Mouse (Mus musculus) liver, postnatal 0 days (tissue): ENCODE measurements around the gene Dyx1c1.

Source experiments
- CTCF ChIP-seq: sonication (generic); IDR thresholded peaks from 2 replicates; pipeline ENCODE4 v1.5.1; 2016; ENCODE audit warnings: antibody characterized with exemption, low read depth
- EP300 ChIP-seq: IDR thresholded peaks from 2 replicates; pipeline ENCODE4 v1.6.1; 2016; ENCODE audit warnings: antibody characterized with exemption, low read depth, mild to moderate bottlenecking

- TF ChIP-seq CTCF (no peak), EP300 (no peak)
These were observed 34.0 kb downstream of the Dyx1c1 start for GRCm38 (mm10) chr9:72992576-72992975.
